Mouse (Mus musculus) liver, postnatal 0 days (tissue): ENCODE results near the gene Bri3. TPM values are rescaled to one million over a fixed set of nuclear protein-coding genes. Genes with fewer than 3 reads are reported as not detected.
"Not testable (repeated sequence)": the region's sequence is repeated elsewhere in the genome, so short reads cannot be mapped to it uniquely, and the experiment has no call there.

Experiments
- ATAC-seq: fragments of 200-750 bp; cut with Nextera tagmentation; 2 replicates; pipeline ENCODE4 v1.8.0; 2017; ENCODE audit warnings: mild to moderate bottlenecking, moderate library complexity
- DNase-seq: peaks from one replicate; pipeline ENCODE4 v3.0.0-alpha.2; 2016
- H3K27ac ChIP-seq: fragments of 300-500 bp; sonication (generic); 2 replicates; pipeline ENCODE4 v1.5.1; 2014; ENCODE audit warnings: antibody characterized with exemption, moderate library complexity, mild to moderate bottlenecking, low read depth
- H3K27me3 ChIP-seq: fragments of 300-500 bp; sonication (generic); 2 replicates; pipeline ENCODE4 v1.6.1; 2014; ENCODE audit warnings: low read length, control low read depth, mixed read lengths; ENCODE audit not compliant: insufficient read depth
- H3K36me3 ChIP-seq: fragments of 300-500 bp; sonication (generic); replicated peaks from 2 replicates; pipeline ENCODE4 v1.6.1; 2014; ENCODE audit warnings: mild to moderate bottlenecking, control low read depth, low read length, moderate library complexity, mixed read lengths; ENCODE audit not compliant: insufficient read depth
- H3K4me1 ChIP-seq: fragments of 300-500 bp; sonication (generic); 2 replicates; pipeline ENCODE4 v1.6.1; 2014; ENCODE audit warnings: antibody characterized with exemption, mild to moderate bottlenecking, control low read depth; ENCODE audit not compliant: insufficient read depth
- H3K4me2 ChIP-seq: fragments of 300-500 bp; sonication (generic); 2 replicates; pipeline ENCODE4 v1.6.1; 2014; ENCODE audit warnings: low read depth, mild to moderate bottlenecking, low read length, moderate library complexity, mixed read lengths
- H3K4me3 ChIP-seq: fragments of 300-500 bp; sonication (generic); 2 replicates; pipeline ENCODE4 v1.5.1; 2014; ENCODE audit warnings: low read depth, low read length
- H3K9ac ChIP-seq: fragments of 300-500 bp; sonication (generic); replicated peaks from 2 replicates; pipeline ENCODE4 v1.6.1; 2014; ENCODE audit warnings: mild to moderate bottlenecking, moderate library complexity
- H3K9me3 ChIP-seq: fragments of 300-500 bp; sonication (generic); 2 replicates; pipeline ENCODE4 v1.6.1; 2016; ENCODE audit warnings: mild to moderate bottlenecking, control low read depth, low read length, mixed read lengths
- CTCF ChIP-seq: sonication (generic); IDR thresholded peaks from 2 replicates; pipeline ENCODE4 v1.5.1; 2016; ENCODE audit warnings: antibody characterized with exemption, low read depth
- EP300 ChIP-seq: IDR thresholded peaks from 2 replicates; pipeline ENCODE4 v1.6.1; 2016; ENCODE audit warnings: antibody characterized with exemption, low read depth, mild to moderate bottlenecking
- WGBS: fragments of 180-500 bp; shearing (Covaris S2); extraction: QIAGEN DNeasy Blood & Tissue Kit; methylation state at CpG from one replicate; pipeline ENCODE4 v1.1.7; 2014; ENCODE audit not compliant: insufficient replicate concordance; 5-methylcytosine and 5-hydroxymethylcytosine counted together
- polyA plus RNA-seq: library from polyadenylated mRNA; unstranded; fragments of >200 nt; fragmentation: Nextera tagmentation; extraction: Ambion mirVana; gene quantifications from 2 replicates; pipeline ENCODE4 v1.2.1, GENCODE M21; 2015

The Bri3 gene
- polyA plus RNA-seq, 1 experiment from 2014 or later, result 51.1 TPM

DNA sequence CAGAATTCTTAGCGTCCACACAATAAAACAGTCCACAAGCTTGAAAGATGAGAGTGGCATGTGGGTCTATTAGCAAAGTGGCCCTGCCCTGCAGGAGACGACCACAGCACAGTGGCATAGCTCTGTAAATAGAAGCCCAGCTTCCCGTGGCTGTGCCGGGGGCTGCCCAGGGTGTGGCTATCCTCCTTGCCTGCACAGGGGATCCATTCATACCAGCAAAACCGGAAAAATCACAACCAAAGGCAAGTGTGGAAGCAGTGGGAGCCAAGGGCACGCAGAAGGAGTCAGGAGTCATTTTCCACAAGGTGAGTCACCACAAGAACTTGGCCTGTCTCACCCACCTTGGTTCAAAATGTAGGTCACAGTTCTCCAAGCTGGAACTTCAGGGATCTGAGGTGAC is 74.0 kb downstream of the Bri3 start:
- Histone ChIP-seq H3K4me3 (no peak overlapping the region), H3K36me3 (0 out of 2 replicates have a peak, but pooled peaks cover 10% of the 10 kb centered on the region), H3K27ac (no peak overlapping the region), H3K9ac (no peak overlapping the region), H3K27me3 (no peaks in the 10 kb centered on the region), H3K4me2 (no peak overlapping the region), H3K9me3 (no peaks in the 10 kb centered on the region), H3K4me1 (peaks cover 5% of the 10 kb centered on the region)
- ATAC-seq (no peak), DNase-seq (no peak)
- 67% methylated on average over 6 of the region's 6 CpGs for WGBS
- TF ChIP-seq EP300, result no peak
- no peak for TF ChIP-seq CTCF

DNA sequence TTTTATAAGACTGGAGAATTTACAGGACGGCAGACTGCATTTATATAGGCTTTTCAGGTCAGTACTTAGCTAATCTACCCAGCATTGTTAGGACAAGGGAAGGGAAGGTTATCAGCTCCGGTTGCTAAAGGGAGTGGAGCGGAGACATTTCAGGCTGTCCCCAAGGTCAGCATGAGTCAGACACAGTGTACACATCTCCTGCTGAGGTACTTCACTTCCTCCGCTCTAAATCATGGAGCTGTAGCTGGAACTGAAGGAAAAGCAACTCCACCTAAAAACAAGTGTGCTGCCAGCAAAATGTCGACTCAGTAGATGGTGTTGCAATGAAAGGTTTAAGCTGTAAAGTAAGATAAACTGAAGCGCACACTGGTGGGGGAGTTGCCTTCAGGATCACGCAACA is 77.4 kb downstream of the Bri3 start:
- Histone ChIP-seq H3K4me1 (no peaks in the 10 kb centered on the region; the same call in 1 of the 2 replicates), H3K27ac (no peak overlapping the region), H3K4me3 (no peak overlapping the region), H3K9me3 (no peaks in the 10 kb centered on the region), H3K27me3 (no peaks in the 10 kb centered on the region), H3K36me3 (no peaks in the 10 kb centered on the region), H3K9ac (no peak overlapping the region), H3K4me2 (no peak overlapping the region)
- 43% methylated on average over 7 of the region's 7 CpGs for WGBS
- DNase-seq (no peak), ATAC-seq (peak; percentile 44; the same call in 1 of the 2 replicates)
- no peak for TF ChIP-seq CTCF
- TF ChIP-seq EP300, result peak; percentile 14; the same call in 1 of the 2 replicates

DNA sequence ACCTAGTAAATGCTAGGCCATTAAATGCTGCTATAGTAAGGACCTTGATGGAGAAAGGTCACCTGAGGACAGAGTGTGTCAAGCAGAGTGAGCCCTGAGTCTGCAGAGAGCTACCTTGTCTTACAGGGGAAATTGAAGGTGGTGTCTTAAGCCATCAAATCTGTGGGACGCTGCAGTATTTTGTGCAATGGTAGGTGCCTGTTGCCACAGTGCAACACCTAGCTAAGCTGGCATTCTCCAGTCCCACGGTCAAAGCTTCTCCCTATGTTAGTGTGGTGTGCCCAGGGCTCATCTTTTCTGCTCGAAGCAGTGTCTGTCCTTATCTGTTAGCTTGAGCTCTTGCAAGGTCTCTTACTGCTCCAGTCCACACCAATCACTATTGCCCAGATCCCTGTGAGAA is 78.5 kb downstream of the Bri3 start:
- no peak for ATAC-seq
- Histone ChIP-seq H3K9me3 (no peaks in the 10 kb centered on the region), H3K4me2 (no peak overlapping the region), H3K4me3 (no peak overlapping the region), H3K9ac (no peak overlapping the region), H3K27me3 (no peaks in the 10 kb centered on the region), H3K27ac (0 out of 2 replicates have a peak overlapping the region, but pooled peaks have one; percentile 6), H3K4me1 (no peaks in the 10 kb centered on the region; the same call in 1 of the 2 replicates), H3K36me3 (no peaks in the 10 kb centered on the region)
- TF ChIP-seq EP300, result no peak
- TF ChIP-seq CTCF, result no peak
- no peak for DNase-seq
- 62% methylated on average over 3 of the region's 3 CpGs for WGBS

DNA sequence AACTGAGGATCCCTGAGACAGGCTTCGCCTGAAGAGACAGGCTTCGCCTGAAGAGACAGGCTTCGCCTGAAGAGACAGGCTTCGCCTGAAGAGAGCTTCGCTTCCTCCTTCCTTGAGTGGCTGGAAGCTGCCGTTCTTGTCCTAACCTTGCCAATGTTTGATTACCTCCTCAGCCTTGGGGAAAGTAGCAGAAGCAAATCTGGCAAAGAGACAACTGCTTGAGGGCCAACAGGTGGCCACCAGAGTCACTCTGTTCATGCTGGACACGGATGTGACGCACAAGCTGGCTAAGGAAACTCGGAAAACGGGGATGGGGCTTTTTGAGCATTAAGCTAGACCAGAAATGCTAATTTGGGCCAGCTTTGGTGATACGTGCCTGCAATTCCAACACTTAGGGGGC is 89.8 kb downstream of the Bri3 start:
- Histone ChIP-seq H3K27me3 (no peaks in the 10 kb centered on the region), H3K9me3 (no peaks in the 10 kb centered on the region), H3K4me3 (no peak overlapping the region), H3K4me2 (no peak overlapping the region), H3K27ac (no peak overlapping the region), H3K4me1 (0 out of 2 replicates have a peak, but pooled peaks cover 6% of the 10 kb centered on the region), H3K9ac (no peak overlapping the region), H3K36me3 (no peaks in the 10 kb centered on the region)
- TF ChIP-seq CTCF, result no peak
- TF ChIP-seq EP300, result no peak
- no peak for DNase-seq
- no peak for ATAC-seq
- WGBS, result 79% methylated on average over 11 of the region's 11 CpGs

DNA sequence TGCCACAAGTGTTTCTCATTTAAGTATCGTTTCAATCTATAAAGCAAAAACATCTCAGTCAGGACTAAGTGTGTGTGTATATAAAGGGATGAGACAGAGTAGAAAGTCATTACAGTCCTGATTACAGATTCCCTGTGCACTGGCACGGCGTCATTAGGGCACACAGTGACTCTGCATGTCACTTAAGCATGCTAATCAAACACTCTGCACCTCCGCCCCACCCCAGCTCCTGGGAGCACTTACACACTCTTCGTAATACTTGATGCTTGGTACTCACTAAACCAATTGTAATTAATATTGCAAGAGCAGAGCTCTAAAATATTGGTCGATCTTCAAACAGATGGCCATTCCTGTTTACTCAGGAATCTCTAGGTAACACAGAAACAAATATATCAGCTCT is 91.1 kb downstream of the Bri3 start:
- not testable (repeated sequence) for H3K9ac ChIP-seq, H3K4me2 ChIP-seq, H3K27me3 ChIP-seq, H3K9me3 ChIP-seq, DNase-seq, H3K27ac ChIP-seq, H3K4me1 ChIP-seq, H3K36me3 ChIP-seq, ATAC-seq, H3K4me3 ChIP-seq
- 72% methylated on average over 6 of the region's 6 CpGs for WGBS

DNA sequence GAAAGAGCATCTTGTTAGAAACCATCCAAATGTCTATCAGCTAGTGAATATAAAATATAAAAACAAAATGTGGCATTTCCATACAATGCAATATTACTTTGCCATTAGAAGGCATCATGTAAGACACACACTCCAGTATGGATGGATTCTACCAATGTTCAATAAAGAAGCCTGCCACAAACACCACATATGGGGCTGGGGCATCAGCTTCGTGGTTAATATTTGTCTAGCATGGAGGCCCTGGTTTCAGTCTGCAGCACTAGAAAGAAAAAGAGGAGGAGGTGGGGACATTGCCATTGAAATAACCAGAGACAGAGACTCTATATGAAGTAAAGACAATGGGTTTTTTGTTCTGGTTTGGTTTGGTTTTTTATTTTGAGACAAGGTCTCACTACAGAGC is 94.5 kb downstream of the Bri3 start:
- ATAC-seq (no peak), DNase-seq (no peak)
- H3K27ac ChIP-seq, result no peak overlapping the region
- 38% methylated on average over 1 of the region's 1 CpGs for WGBS
- H3K9ac ChIP-seq, result no peak overlapping the region
- no peak for TF ChIP-seq CTCF
- no peak for TF ChIP-seq EP300
- H3K4me1 ChIP-seq, result peaks cover 8% of the 10 kb centered on the region; the same call in 1 of the 2 replicates
- H3K4me2 ChIP-seq, result no peak overlapping the region
- H3K27me3 ChIP-seq, result no peaks in the 10 kb centered on the region
- H3K9me3 ChIP-seq, result no peaks in the 10 kb centered on the region
- H3K4me3 ChIP-seq, result no peak overlapping the region
- H3K36me3 ChIP-seq, result no peaks in the 10 kb centered on the region

DNA sequence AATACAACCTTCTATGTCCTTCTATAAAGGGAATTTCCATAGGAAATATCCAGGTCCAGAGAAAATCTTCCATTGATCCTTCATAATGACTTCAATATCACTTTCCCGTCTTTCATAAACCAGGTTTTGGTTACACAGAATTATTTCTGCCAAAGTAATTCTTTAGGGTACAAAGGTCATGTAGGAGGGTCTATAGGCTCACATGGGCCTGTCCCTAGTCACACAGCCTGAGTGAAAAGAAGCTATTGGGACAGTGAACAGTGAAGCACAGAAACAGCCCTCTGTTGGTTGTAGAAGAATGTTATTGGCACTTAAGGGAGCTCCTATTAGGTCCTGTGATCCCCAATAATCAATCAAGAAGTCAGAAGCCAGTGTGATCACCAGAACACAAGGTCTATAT is 96.8 kb downstream of the Bri3 start:
- peaks cover 8% of the 10 kb centered on the region; the same call in 1 of the 2 replicates for H3K4me1 ChIP-seq
- DNase-seq (no peak), ATAC-seq (peak; percentile 78)
- H3K27ac ChIP-seq, result peak overlapping the region; percentile 55
- H3K27me3 ChIP-seq, result no peaks in the 10 kb centered on the region
- WGBS, result 53% methylated on average over 1 of the region's 1 CpGs
- H3K36me3 ChIP-seq, result no peaks in the 10 kb centered on the region
- no peaks in the 10 kb centered on the region for H3K9me3 ChIP-seq
- no peak overlapping the region for H3K4me3 ChIP-seq
- no peak overlapping the region for H3K4me2 ChIP-seq
- no peak overlapping the region for H3K9ac ChIP-seq
- TF ChIP-seq EP300, result no peak
- TF ChIP-seq CTCF, result no peak
